Mouse (Mus musculus) mature B cell (primary cell): ENCODE measurements around the gene Pkd1l2.

Experiments used
- in situ Hi-C: fragments of 300-500 bp; cut with MboI; formaldehyde crosslinking; loops from 2 replicates; pipeline ENCODE4 v1.14.3; 2019

The Pkd1l2 gene

DNA sequence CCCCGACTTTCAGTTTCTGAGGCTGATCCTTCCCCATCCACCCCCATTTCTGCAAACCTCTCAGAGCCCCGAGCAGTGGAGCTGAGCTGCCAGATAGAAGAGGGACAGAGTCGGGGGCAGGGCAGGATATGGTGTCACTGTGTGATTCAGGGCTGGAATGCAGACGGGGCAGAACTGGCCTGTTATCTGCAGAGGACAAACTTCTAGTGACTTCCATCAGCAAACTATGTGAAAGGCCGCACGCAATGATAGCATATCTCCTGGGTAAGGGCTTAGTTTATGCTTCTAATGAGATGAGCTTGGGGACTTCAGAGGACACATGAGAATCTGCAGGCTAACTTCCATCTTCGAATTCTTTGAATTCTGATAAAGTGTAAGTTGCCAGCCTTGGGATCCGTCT is 3.3 kb upstream of the Pkd1l2 start:
- in situ Hi-C loops: no loop called here

DNA sequence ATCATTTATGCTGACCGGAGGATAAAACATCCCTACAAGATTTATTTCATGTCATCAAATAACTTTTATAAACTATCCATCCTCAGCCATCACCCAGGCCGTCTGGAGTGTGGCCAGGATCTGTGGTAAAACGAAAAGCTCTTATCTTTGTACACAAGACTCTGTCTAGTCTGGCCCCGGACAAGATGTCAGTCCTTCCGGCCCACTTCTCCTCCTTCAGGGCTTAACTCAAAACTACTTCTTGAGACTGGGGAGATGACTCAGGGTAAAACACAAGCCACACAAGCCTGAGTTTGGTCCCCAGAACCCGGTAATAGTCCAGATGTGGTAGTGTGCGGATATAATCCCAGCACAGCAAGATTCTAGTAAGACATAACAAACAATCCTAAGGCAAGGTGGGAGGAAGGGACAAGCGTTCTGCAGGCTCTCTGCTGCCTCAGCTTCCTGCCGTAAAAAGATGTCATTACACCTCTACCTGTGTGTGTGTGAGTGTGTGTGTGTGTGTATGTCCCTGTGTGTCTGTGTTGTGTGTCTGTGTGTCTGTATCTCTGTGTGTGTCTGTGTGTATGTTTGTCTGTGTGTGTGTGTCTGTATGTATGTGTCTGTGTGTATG is 804 bp upstream of the Pkd1l2 start:
- in situ Hi-C loops: no loop called here

GRCm38 (mm10) chr8:117079652-117080051 is 2.6 kb downstream of the Pkd1l2 start:
- in situ Hi-C loops: no loop called here

DNA sequence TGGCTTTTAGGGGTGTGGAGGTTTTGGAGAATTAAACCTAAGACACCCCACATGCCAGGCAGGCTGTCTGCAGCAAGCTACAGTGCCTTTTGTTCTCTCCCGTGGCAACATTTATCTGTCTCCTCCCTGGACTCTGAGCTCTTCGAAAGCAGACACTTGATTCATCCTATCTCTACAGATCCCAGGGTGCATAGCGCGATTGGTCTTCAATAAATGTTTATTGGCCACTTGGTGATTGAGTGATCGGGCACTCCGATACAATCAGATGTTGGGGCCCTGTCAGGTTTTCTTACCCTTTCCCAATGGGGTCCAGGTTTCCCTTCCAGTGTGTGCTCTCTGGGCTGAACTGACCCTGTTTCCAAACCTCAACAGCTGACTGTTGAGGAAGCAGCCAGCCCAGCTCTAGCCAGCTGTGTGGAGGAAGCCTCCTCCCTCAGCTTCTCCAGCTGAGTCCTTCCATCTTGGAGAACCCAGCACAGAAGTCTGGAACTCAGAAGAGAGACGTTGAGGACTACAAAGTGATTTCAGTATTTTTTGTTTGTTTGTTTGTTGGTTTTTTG is 3.8 kb downstream of the Pkd1l2 start:
- in situ Hi-C loops: no loop called here

- in situ Hi-C loops: no loop called here
Observed at GRCm38 (mm10) chr8:117074350-117075182, 7.7 kb downstream of the Pkd1l2 start.

GRCm38 (mm10) chr8:117069708-117070107 is 12.5 kb downstream of the Pkd1l2 start:
- in situ Hi-C loops: no loop called here

DNA sequence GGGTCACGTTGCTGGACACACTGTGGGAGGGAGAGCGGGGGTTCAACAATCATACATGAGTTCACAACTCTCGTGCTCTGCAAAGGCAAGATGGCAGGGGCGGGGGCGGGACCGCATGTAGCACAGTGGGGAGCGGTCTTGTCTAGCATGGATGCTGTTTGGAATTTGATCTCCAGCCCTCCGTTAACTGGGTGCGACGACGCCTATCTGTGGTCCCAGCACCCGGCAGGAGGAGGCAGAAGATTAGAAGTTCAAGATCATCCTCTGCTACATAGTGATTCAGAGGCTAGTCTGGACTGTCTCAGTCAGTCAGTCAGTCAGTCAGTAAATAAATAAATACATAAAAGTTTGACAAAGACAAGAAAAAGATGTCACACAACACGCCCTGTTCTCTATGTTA is 14.0 kb downstream of the Pkd1l2 start:
- in situ Hi-C loops: no loop called here

- in situ Hi-C loops: no loop called here
Observed at GRCm38 (mm10) chr8:117067396-117067795, 14.9 kb downstream of the Pkd1l2 start.

DNA sequence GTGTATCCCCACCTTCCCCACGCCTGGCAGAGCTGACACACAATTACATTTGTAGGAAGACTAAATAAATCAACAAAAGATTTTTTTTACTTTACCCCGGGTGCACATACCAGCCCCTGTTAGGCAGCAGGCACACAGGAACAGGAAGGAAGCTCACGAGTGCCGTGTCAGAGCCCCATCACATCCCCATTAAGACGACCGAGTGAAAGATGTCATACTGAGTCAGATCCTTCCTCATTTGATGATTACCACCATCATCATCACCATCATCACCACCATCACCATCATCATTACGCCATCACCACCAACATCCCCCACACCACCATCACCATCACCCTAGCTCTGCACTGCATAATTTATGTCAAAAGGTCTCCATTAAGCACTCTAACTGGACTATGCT is 15.3 kb downstream of the Pkd1l2 start:
- in situ Hi-C loops: no loop called here

DNA sequence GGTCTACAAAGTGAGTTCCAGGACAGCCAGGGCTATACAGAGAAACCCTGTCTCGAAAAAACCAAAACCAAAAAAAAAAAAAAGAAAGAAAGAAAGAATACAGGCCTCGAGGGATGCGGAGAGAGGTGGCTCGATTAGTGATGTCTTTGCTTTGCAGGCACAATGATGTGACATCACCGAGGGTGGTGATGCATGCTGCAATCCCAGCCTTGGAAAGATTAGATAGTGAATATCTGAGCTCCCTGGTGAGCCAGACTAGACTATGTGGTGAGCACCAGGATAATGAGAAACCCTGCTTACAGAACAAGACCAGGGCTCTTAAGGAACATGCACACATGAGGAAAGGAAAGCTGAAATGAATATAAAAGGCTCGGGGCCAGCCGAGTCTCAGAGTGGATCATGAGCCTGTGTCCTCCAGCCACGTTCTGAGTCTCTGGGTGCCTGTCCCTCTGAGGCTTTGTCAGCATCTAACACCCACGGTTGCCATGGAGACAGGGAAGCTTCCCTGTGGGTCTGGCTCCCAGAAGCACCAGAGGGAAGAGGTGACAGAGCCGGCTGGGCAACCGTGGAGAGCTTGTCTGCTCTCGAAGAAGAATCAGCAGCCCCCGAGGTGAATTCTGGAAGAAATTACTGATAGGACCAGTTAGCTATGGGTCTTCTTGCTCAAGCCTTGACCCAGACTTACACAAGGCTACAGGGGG is 20.9 kb downstream of the Pkd1l2 start:
- in situ Hi-C loops: no loop called here

DNA sequence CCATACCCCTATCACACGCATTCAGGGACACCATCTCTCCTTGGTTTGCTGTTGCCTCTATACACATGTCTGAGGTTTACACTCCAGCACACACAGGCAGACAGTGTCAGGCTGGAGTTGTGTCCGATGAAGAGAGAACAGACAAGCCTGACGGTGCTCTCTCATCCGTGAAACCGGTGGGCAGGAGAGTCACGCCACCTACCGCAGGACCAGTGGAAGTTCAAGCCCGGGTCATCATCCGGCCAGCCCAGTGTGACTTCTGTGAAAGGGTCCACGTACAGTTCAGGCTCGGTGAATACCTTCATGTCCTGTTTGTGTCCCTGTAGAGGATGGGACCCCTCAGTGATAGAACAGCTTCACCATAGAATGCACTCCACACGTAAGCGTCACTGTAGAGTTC is 21.9 kb downstream of the Pkd1l2 start:
- in situ Hi-C loops: no loop called here

GRCm38 (mm10) chr8:117059021-117059420 is 23.2 kb downstream of the Pkd1l2 start:
- in situ Hi-C loops: no loop called here

DNA sequence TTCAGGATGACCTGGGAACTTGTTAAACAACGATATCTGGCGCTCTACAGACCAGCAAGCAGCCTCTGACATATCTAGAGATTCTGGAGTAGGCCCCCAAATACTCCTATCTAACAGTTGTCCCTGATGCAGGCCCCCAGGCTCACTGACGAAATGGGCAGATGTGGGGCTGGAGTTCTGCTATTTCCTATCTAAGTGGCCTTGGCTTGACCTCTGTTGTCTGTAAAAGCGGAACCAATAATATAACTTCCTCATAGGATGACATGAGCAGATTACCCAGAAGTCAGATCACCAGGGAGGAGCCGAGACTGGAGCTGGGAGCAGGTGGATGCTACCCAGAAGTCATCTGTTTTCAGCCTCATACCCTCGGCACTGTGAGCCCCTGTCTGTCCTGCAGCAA is 27.2 kb downstream of the Pkd1l2 start:
- in situ Hi-C loops: no loop called here

- in situ Hi-C loops: no loop called here
Observed at GRCm38 (mm10) chr8:117054146-117054545, 28.1 kb downstream of the Pkd1l2 start.

DNA sequence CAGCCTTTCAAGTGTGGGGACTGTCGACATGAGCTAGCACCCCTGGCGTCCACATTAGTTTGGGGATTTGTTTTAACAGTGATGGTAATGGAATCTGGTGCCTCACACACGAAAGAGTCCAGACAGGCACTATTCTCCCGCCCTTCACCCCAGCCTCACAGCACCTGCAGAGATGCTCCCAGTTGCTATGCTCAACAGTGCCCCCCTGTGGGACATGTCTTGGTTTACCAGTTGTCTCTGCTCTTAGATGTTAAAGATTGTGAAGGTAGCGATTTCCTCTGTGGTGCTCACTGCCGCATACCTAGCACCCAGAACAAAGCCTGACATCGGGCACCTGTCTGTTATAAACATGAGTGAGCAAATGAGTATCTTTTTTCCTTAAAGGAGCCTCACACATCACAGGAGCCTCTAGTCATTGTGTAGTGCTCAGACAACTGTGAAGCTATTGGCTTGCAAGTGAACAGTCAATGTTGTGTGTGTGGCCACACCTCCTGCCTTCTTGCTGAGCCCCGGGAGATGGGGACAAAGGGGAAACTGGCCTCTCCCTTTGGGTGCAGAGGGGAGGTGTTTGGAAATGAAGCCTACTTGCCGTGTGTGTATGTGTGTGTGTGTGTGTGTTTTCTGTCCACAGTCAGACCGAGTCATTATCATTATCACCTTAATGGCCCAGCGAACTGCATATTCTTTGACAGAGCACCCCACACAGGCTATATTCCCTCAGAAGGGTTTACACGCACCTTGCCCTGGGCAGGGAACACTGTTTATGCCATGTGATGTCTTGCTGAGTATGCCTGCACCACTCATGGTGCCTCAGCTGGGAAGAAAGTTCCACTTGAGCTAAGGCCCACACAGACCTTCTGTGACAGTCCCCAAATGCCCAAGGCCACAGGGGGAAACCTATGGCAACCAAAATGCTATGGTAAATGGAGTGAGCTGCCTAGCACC is 28.8 kb downstream of the Pkd1l2 start:
- in situ Hi-C loops: no loop called here

- in situ Hi-C loops: no loop called here
Observed at GRCm38 (mm10) chr8:117051316-117051715, 30.9 kb downstream of the Pkd1l2 start.

GRCm38 (mm10) chr8:117050763-117051162 is 31.5 kb downstream of the Pkd1l2 start:
- in situ Hi-C loops: no loop called here

DNA sequence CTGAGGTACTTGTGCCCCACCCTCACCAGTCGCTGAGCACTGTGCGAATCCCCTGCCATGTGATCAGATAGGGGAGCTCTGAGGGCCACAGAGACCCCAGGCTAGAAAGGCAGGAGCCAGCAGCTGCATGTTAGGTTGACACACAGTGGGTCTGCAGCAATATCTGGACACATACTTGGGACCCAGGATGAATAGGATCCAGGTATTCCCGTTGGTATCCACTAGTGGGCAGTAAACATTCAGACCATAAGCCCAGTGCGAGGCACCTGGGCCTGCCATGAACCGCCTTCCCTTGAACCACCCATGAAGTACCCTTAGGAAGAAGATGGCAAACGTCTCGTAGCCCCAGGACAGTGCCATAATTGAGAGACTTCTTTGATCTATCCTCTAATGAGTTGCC is 32.8 kb downstream of the Pkd1l2 start:
- in situ Hi-C loops: no loop called here

- in situ Hi-C loops: no loop called here
Observed at GRCm38 (mm10) chr8:117043584-117043983, 38.7 kb downstream of the Pkd1l2 start.

GRCm38 (mm10) chr8:117039843-117040242 is 42.4 kb downstream of the Pkd1l2 start:
- in situ Hi-C loops: no loop called here

DNA sequence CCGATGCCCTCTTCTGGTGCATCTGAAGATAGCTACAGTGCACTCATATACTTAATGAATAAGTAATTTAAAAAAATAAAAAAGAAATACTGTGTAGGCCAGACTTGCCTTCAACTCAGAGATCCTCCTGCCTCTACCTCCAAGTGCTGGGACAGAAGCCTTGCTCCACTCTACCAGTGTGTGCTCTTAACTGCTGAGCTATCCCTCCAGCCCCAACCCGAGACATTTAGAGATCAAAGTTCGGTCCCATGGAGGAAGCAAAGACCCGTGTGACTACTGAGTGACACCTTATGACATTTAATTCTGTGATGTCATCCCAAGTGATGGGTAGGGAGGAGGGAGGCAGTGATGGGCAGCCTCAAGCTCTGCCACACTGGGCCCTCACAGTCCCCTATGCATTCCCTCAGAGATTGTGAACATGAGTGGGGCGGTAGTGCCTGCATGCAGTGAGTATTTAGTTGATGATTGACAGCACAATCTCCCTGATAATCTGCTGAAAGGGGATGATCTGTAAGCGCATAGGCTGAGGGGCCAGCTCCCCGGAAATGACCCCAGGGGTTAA is 44.8 kb downstream of the Pkd1l2 start:
- in situ Hi-C loops: no loop called here
